Mouse (Mus musculus) neural tube, embryonic 11.5 days (tissue): Measurements from ENCODE around the gene Ano6. TPM values are rescaled to one million over a fixed set of nuclear protein-coding genes. Genes with fewer than 3 reads are reported as not detected.

Source experiments
- ATAC-seq: fragments of 200-750 bp; cut with Nextera tagmentation; 2 replicates; pipeline ENCODE4 v1.8.0; 2017; ENCODE audit warnings: moderate number of reproducible peaks, mild to moderate bottlenecking, moderate TSS enrichment, moderate library complexity; ENCODE audit not compliant: insufficient read depth, low FRiP score, low TSS enrichment
- DNase-seq: peaks from one replicate; pipeline ENCODE4 v3.0.0-alpha.2; 2015; ENCODE audit warnings: low spot score
- H3K27ac ChIP-seq: fragments of 300-500 bp; sonication (generic); 2 replicates; pipeline ENCODE4 v1.5.1; 2014; ENCODE audit warnings: low read depth, mild to moderate bottlenecking, low read length
- H3K27me3 ChIP-seq: fragments of 300-500 bp; sonication (generic); 2 replicates; pipeline ENCODE4 v1.6.1; 2014; ENCODE audit warnings: mild to moderate bottlenecking, low read length, mixed read lengths; ENCODE audit not compliant: control insufficient read depth, insufficient read depth
- H3K36me3 ChIP-seq: fragments of 300-500 bp; sonication (generic); 2 replicates; pipeline ENCODE4 v1.6.1; 2014; ENCODE audit warnings: mild to moderate bottlenecking, low read length, moderate library complexity, mixed read lengths; ENCODE audit not compliant: control insufficient read depth, insufficient read depth
- H3K4me1 ChIP-seq: fragments of 300-500 bp; sonication (generic); 2 replicates; pipeline ENCODE4 v1.6.1; 2014; ENCODE audit warnings: low read length, mixed read lengths; ENCODE audit not compliant: control insufficient read depth, insufficient read depth
- H3K4me2 ChIP-seq: fragments of 300-500 bp; sonication (generic); 2 replicates; pipeline ENCODE4 v1.6.1; 2014; ENCODE audit warnings: low read depth, mild to moderate bottlenecking, moderate library complexity
- H3K4me3 ChIP-seq: fragments of 300-500 bp; sonication (generic); 2 replicates; pipeline ENCODE4 v1.5.1; 2014; ENCODE audit warnings: low read depth, low read length
- H3K9ac ChIP-seq: fragments of 300-500 bp; sonication (generic); 2 replicates; pipeline ENCODE4 v1.6.1; 2014; ENCODE audit warnings: mild to moderate bottlenecking, low read length
- H3K9me3 ChIP-seq: fragments of 300-500 bp; sonication (generic); 2 replicates; pipeline ENCODE4 v1.6.1; 2016; ENCODE audit warnings: low read length; ENCODE audit not compliant: control insufficient read depth
- WGBS: fragments of 180-500 bp; shearing (Covaris S2); extraction: QIAGEN DNeasy Blood & Tissue Kit; methylation state at CpG from one replicate; pipeline ENCODE4 v1.1.7; 2014; 5-methylcytosine and 5-hydroxymethylcytosine counted together
- polyA plus RNA-seq: library from polyadenylated mRNA; unstranded; fragments of >200 nt; fragmentation: Nextera tagmentation; extraction: Ambion mirVana; gene quantifications from 2 replicates; pipeline ENCODE4 v1.2.1, GENCODE M21; 2014

Gene Ano6
- polyA plus RNA-seq, 1 experiment from 2014 or later = 40.1 TPM

- no peak overlapping the region for H3K27ac ChIP-seq
- no peak for DNase-seq
- no peak for ATAC-seq
- no peak overlapping the region for H3K4me3 ChIP-seq
- H3K9me3 ChIP-seq = no peaks in the 10 kb centered on the region
- no peaks in the 10 kb centered on the region for H3K36me3 ChIP-seq
- no peak overlapping the region for H3K4me2 ChIP-seq
- 88% methylated on average over 8 of the region's 8 CpGs for WGBS
- no peak overlapping the region for H3K9ac ChIP-seq
- H3K27me3 ChIP-seq = no peaks in the 10 kb centered on the region
- H3K4me1 ChIP-seq = no peaks in the 10 kb centered on the region
Measured at GRCm38 (mm10) chr15:95751832-95752676, 38.6 kb upstream of the Ano6 start.

- WGBS = 92% methylated on average over 5 of the region's 5 CpGs
- H3K4me3 ChIP-seq = no peak overlapping the region
- H3K36me3 ChIP-seq = no peaks in the 10 kb centered on the region
- no peak for DNase-seq
- ATAC-seq = no peak
- no peak overlapping the region for H3K4me2 ChIP-seq
- H3K9ac ChIP-seq = no peak overlapping the region
- no peaks in the 10 kb centered on the region for H3K9me3 ChIP-seq
- no peak overlapping the region for H3K27ac ChIP-seq
- H3K27me3 ChIP-seq = no peaks in the 10 kb centered on the region
- no peaks in the 10 kb centered on the region for H3K4me1 ChIP-seq
Measured at GRCm38 (mm10) chr15:95752677-95753019, 38.0 kb upstream of the Ano6 start.

- WGBS = 78% methylated on average over 3 of the region's 5 CpGs
- H3K4me1 ChIP-seq = no peaks in the 10 kb centered on the region
- H3K4me3 ChIP-seq = no peak overlapping the region
- H3K27ac ChIP-seq = no peak overlapping the region
- ATAC-seq (no peak), DNase-seq (no peak)
- no peaks in the 10 kb centered on the region for H3K9me3 ChIP-seq
- no peaks in the 10 kb centered on the region for H3K27me3 ChIP-seq
- no peak overlapping the region for H3K9ac ChIP-seq
- no peaks in the 10 kb centered on the region for H3K36me3 ChIP-seq
- H3K4me2 ChIP-seq = no peak overlapping the region
Measured at GRCm38 (mm10) chr15:95753031-95753430, 37.6 kb upstream of the Ano6 start.

GRCm38 (mm10) chr15:95757169-95757568 lies 33.5 kb upstream of the Ano6 start:
- ATAC-seq (no peak), DNase-seq (peak; percentile 29)
- WGBS = 49% methylated on average over 10 of the region's 10 CpGs
- no peak overlapping the region for H3K9ac ChIP-seq
- H3K36me3 ChIP-seq = no peaks in the 10 kb centered on the region
- no peak overlapping the region for H3K4me2 ChIP-seq
- H3K27ac ChIP-seq = no peak overlapping the region
- no peak overlapping the region for H3K4me3 ChIP-seq
- H3K27me3 ChIP-seq = no peaks in the 10 kb centered on the region
- no peaks in the 10 kb centered on the region for H3K9me3 ChIP-seq
- H3K4me1 ChIP-seq = no peaks in the 10 kb centered on the region

GRCm38 (mm10) chr15:95758069-95758468 lies 32.6 kb upstream of the Ano6 start:
- H3K9me3 ChIP-seq = no peaks in the 10 kb centered on the region
- ATAC-seq = no peak
- no peak overlapping the region for H3K4me2 ChIP-seq
- H3K9ac ChIP-seq = no peak overlapping the region
- WGBS = 82% methylated on average over 5 of the region's 5 CpGs
- no peaks in the 10 kb centered on the region for H3K4me1 ChIP-seq
- no peaks in the 10 kb centered on the region for H3K27me3 ChIP-seq
- H3K27ac ChIP-seq = no peak overlapping the region
- no peak overlapping the region for H3K4me3 ChIP-seq
- no peaks in the 10 kb centered on the region for H3K36me3 ChIP-seq
- DNase-seq = no peak

GRCm38 (mm10) chr15:95758696-95759434 lies 31.8 kb upstream of the Ano6 start:
- Histone ChIP-seq H3K4me2 (no peak overlapping the region), H3K27me3 (no peaks in the 10 kb centered on the region), H3K27ac (no peak overlapping the region), H3K4me1 (no peaks in the 10 kb centered on the region), H3K9ac (no peak overlapping the region), H3K36me3 (no peaks in the 10 kb centered on the region), H3K9me3 (no peaks in the 10 kb centered on the region), H3K4me3 (no peak overlapping the region)
- WGBS = 85% methylated on average over 12 of the region's 12 CpGs
- ATAC-seq (no peak), DNase-seq (no peak)

GRCm38 (mm10) chr15:95759857-95760256 lies 30.8 kb upstream of the Ano6 start:
- ATAC-seq (no peak), DNase-seq (no peak)
- H3K4me3 ChIP-seq = no peak overlapping the region
- H3K27me3 ChIP-seq = no peaks in the 10 kb centered on the region
- no peaks in the 10 kb centered on the region for H3K9me3 ChIP-seq
- no peak overlapping the region for H3K9ac ChIP-seq
- 74% methylated on average over 6 of the region's 6 CpGs for WGBS
- H3K4me2 ChIP-seq = no peak overlapping the region
- no peak overlapping the region for H3K27ac ChIP-seq
- no peaks in the 10 kb centered on the region for H3K4me1 ChIP-seq
- no peaks in the 10 kb centered on the region for H3K36me3 ChIP-seq

GRCm38 (mm10) chr15:95761420-95761819 lies 29.2 kb upstream of the Ano6 start:
- DNase-seq (no peak), ATAC-seq (no peak)
- Histone ChIP-seq H3K4me3 (no peak overlapping the region), H3K9me3 (no peaks in the 10 kb centered on the region), H3K4me2 (no peak overlapping the region), H3K36me3 (no peaks in the 10 kb centered on the region), H3K27ac (no peak overlapping the region), H3K9ac (no peak overlapping the region), H3K27me3 (no peaks in the 10 kb centered on the region), H3K4me1 (no peaks in the 10 kb centered on the region)
- 75% methylated on average over 7 of the region's 7 CpGs for WGBS
